Mouse (Mus musculus) heart, embryonic 14.5 days (tissue): ENCODE results near the gene Shisa5. TPM values are rescaled to one million over a fixed set of nuclear protein-coding genes. Genes with fewer than 3 reads are reported as not detected.

Experiments used
- ATAC-seq: fragments of 200-750 bp; cut with Nextera tagmentation; 2 replicates; pipeline ENCODE4 v1.8.0; 2017; ENCODE audit warnings: low read depth, moderate TSS enrichment; ENCODE audit not compliant: insufficient number of reproducible peaks, insufficient read depth, low FRiP score
- H3K27ac ChIP-seq, 2 experiments: fragments of 200-500 bp in 1 of 2; fragments of 300-500 bp in 1 of 2; sonication (generic) in 1 of 2; replicated peaks in 1 of 2; 2 replicates each; pipeline ENCODE4 v1.5.1; 2012 to 2014; ENCODE audit warnings: low read depth in 2 of 2, low read length in 2 of 2, control low read depth in 1 of 2, mild to moderate bottlenecking in 1 of 2, mixed read lengths in 1 of 2; ENCODE audit not compliant: control insufficient read depth in 1 of 2, insufficient read depth in 1 of 2
- H3K27me3 ChIP-seq: fragments of 300-500 bp; sonication (generic); 2 replicates; pipeline ENCODE4 v1.6.1; 2014; ENCODE audit warnings: mild to moderate bottlenecking, low read length, control low read depth; ENCODE audit not compliant: control insufficient read depth, insufficient read depth
- H3K36me3 ChIP-seq: fragments of 300-500 bp; sonication (generic); 2 replicates; pipeline ENCODE4 v1.6.1; 2014; ENCODE audit warnings: mild to moderate bottlenecking, control low read depth, low read length, mixed read lengths; ENCODE audit not compliant: control insufficient read depth, insufficient read depth
- H3K4me1 ChIP-seq, 2 experiments: fragments of 200-500 bp in 1 of 2; fragments of 300-500 bp in 1 of 2; sonication (generic) in 1 of 2; 2 replicates each; pipeline ENCODE4 v1.6.1; 2012 to 2014; ENCODE audit warnings: low read length in 2 of 2, control low read depth in 1 of 2, mixed read lengths in 1 of 2; ENCODE audit not compliant: control insufficient read depth in 2 of 2, insufficient read depth in 2 of 2
- H3K4me2 ChIP-seq: fragments of 300-500 bp; sonication (generic); 2 replicates; pipeline ENCODE4 v1.6.1; 2014; ENCODE audit warnings: mild to moderate bottlenecking, low read length
- H3K4me3 ChIP-seq, 2 experiments: fragments of 200-500 bp in 1 of 2; fragments of 300-500 bp in 1 of 2; sonication (generic) in 1 of 2; 2 replicates each; pipeline ENCODE4 v1.5.1; 2012 to 2014; ENCODE audit warnings: low read length in 2 of 2, mild to moderate bottlenecking in 2 of 2, control low read depth in 1 of 2, low read depth in 1 of 2, moderate library complexity in 1 of 2; ENCODE audit not compliant: control insufficient read depth in 1 of 2, insufficient read depth in 1 of 2
- H3K9ac ChIP-seq: fragments of 300-500 bp; sonication (generic); 2 replicates; pipeline ENCODE4 v1.6.1; 2014; ENCODE audit warnings: mild to moderate bottlenecking, low read length
- H3K9me3 ChIP-seq: fragments of 300-500 bp; sonication (generic); 2 replicates; pipeline ENCODE4 v1.6.1; 2016; ENCODE audit warnings: low read length, control low read depth; ENCODE audit not compliant: control insufficient read depth
- WGBS: fragments of 180-500 bp; shearing (Covaris S2); extraction: QIAGEN DNeasy Blood & Tissue Kit; methylation state at CpG from one replicate; pipeline ENCODE4 v1.1.7; 2014; 5-methylcytosine and 5-hydroxymethylcytosine counted together
- polyA plus RNA-seq: library from polyadenylated mRNA; unstranded; fragments of >200 nt; fragmentation: Nextera tagmentation; extraction: Ambion mirVana; gene quantifications from 2 replicates; pipeline ENCODE4 v1.2.1, GENCODE M21; 2014

Gene Shisa5
- polyA plus RNA-seq, result 51.9 and 54.3 TPM in 2 replicates

DNA sequence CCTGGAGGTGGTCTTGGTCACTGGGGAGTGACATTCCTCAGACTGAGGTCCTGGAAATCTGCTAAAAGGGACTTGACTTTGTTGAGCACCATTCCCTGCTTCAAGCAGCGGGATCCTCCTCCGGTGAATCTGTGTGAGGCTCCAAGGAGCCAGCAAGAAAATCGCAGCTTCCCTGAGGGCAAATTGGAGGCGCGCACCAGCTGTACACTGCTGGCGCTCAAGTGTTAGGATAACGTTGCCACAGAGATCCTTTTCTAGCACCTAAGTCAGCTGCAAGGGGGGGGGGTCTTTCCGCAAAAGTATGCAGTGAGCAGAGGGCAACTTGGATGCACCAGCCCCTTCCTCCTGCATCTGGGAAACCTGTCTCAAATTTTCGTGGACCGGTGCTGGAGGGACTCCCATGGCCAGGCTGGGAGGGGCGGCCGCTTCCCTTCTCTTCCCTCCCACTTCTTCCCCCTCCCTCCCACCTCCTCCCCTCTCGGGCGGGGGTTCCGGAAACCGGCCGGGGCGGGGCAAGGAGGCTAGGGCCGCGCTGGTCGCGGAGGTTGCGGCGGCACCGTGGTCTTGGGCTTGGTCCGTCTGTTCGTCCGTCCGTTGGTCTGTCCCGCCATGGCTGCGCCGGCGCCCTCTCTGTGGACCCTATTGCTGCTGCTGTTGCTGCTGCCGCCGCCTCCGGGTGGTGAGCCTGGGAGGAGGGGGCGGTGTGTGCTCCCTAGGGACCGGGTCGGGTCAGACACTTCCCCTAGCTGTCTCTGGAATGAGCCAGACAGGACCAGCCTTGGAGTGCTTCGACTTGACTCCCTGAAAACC, at the start of gene Shisa5:
Gene Shisa5, plus strand, starts transcription at position 480 of the 810 bp plus-strand sequence.
- H3K4me2 ChIP-seq, result peak within 1 kb of the TSS; percentile 86
- peak; percentile 86 for ATAC-seq
- no peaks in the 10 kb centered on the region for H3K27me3 ChIP-seq
- H3K27ac ChIP-seq, result peak within 1 kb of the TSS; percentile 25 to 82
- H3K9me3 ChIP-seq, result no peaks in the 10 kb centered on the region
- peak within 1 kb of the TSS; percentile 69 to 70 for H3K4me3 ChIP-seq
- under 1% methylated on average over 35 of the region's 40 CpGs for WGBS
- peaks cover 15 to 36% of the 10 kb centered on the region in 2 experiments for H3K4me1 ChIP-seq
- peak within 1 kb of the TSS; percentile 85 for H3K9ac ChIP-seq
- peaks cover 3% of the 10 kb centered on the region; the same call in 1 of the 2 replicates for H3K36me3 ChIP-seq

DNA sequence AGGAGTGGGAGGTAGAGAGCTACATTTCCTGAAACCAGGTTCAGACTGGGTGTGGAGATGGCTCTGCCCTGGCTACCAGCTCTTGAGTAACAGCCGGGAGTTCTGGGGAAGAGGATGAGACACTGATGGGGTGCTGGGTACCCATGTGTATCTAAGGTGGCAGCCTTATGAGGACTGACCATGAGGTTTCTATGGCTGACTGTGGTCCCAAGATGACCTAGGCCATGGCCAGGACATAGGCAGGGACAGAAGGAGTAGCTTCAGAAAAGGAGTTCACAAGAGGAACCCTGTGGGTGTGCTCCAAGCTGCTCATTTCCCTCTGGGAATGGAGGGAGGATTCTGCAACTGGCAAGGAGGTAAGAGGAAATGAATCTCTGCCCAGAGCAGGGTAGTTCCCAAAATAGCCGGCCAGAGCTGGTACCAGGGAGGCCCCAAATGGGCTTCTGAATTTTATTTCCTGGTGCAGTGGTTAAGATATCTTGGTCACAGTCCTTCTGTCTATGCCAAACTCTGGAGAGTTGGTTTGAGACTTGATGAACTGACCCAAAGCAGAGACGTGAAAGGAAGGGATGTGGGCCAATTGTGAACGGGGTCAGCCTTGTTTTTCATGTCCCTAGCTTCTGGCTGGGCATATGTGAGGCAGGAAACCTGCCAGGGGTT, 48.4 kb upstream of the Shisa5 start:
- peak overlapping the region; percentile 11; the same call in 1 of the 2 replicates for H3K4me2 ChIP-seq
- H3K4me3 ChIP-seq, result no peak overlapping the region
- H3K36me3 ChIP-seq, result no peaks in the 10 kb centered on the region
- H3K4me1 ChIP-seq, result peaks cover 33 to 43% of the 10 kb centered on the region in 2 experiments
- no peaks in the 10 kb centered on the region for H3K27me3 ChIP-seq
- no peak for ATAC-seq
- H3K9ac ChIP-seq, result no peak overlapping the region
- no peaks in the 10 kb centered on the region for H3K9me3 ChIP-seq
- peak overlapping the region; percentile 21 to 86; a peak in 3 of 4 replicates for H3K27ac ChIP-seq
- WGBS, result 63% methylated on average over 4 of the region's 4 CpGs

DNA sequence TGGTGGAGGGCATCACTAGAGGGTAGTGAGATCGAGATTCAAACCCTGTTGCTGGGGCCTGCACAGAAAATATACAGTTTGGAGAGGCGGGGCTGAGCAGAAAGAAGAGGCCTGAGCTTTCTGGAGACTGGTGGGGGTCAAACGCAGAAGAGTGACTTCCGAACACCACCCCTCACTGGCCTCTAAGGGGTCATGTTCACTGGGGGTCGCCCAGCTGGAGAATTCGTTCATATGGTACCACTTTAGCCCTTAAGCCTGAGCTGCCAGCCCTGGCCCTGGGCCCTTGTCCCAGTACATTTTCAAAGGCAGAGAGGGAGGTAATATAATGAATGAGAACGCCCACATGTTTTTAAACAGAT, 47.9 kb upstream of the Shisa5 start:
- Histone ChIP-seq H3K27ac (peak overlapping the region; percentile 16 to 86; a peak in 3 of 4 replicates), H3K4me2 (no peak overlapping the region), H3K27me3 (no peaks in the 10 kb centered on the region), H3K36me3 (no peaks in the 10 kb centered on the region), H3K4me1 (peaks cover 33 to 43% of the 10 kb centered on the region in 2 experiments), H3K9me3 (no peaks in the 10 kb centered on the region), H3K4me3 (no peak overlapping the region), H3K9ac (no peak overlapping the region)
- 87% methylated on average over 7 of the region's 7 CpGs for WGBS
- no peak for ATAC-seq

DNA sequence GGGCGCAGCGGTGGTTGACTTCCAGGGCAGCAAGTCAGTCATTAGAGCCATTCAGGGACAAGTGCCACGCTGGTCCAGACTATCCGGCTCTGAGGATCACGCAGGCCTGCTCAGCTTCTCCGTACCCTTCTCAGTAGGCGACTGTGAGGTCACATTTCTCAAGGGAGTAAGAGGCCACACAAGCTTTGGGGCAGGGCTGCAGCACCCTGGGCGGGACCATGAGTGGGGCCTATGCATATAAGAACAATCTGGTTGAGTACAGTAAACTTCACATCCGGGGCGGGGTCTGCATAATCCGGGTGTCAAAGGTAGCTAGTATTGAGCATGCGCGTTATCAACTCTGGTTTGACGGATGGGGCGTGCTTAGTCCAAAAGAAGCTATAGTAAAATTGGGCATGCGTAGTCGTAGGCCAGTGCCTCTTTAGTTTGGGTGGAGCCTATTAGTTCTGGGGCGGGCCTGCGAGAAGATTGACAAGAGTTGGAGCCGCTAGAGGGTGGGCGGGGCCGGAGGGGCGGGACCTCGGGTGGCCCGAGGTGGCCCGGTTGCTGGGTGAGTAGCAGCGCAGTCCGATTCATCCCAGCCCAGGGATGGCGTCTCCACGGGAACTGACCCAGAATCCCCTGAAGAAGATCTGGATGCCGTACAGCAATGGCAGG, 46.8 kb upstream of the Shisa5 start, which contains the start of gene Pfkfb4:
Gene Pfkfb4, plus strand, starts transcription at position 351 of the 657 bp plus-strand sequence.
- Histone ChIP-seq H3K36me3 (no peaks in the 10 kb centered on the region), H3K27ac (peak within 1 kb of the TSS; percentile 86 to 88), H3K4me1 (peaks cover 33 to 43% of the 10 kb centered on the region in 2 experiments), H3K4me3 (peak within 1 kb of the TSS; percentile 52 to 71), H3K27me3 (no peaks in the 10 kb centered on the region), H3K9me3 (no peaks in the 10 kb centered on the region), H3K9ac (peak within 1 kb of the TSS; percentile 72), H3K4me2 (peak within 1 kb of the TSS; percentile 88)
- ATAC-seq, result peak; percentile 92
- WGBS, result under 1% methylated on average over 31 of the region's 31 CpGs

DNA sequence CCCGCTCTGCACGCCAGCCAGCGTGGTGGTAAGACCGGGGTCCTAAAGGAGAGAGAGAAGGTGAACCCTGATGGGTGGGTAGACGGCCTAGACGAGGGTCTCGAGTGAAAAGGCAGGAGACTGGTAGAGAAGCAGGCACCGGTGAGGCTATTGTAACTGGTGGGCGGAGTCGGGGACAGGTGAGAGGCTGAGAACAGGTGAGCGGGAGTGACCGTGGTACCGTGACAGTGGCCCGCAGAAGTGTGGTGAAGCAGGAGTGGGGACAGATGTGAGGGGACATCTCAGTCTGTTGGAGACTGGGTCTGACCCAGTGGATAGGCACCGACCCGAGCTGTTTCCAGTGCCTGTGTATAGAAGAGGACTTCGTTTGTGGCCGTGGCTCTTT, 46.3 kb upstream of the Shisa5 start:
- ATAC-seq, result no peak
- Histone ChIP-seq H3K9me3 (no peaks in the 10 kb centered on the region), H3K4me1 (peaks cover 33 to 43% of the 10 kb centered on the region in 2 experiments), H3K36me3 (no peaks in the 10 kb centered on the region), H3K27ac (no peak overlapping the region), H3K4me3 (peak overlapping the region; percentile 52 to 71), H3K9ac (peak overlapping the region; percentile 70), H3K27me3 (no peaks in the 10 kb centered on the region), H3K4me2 (peak overlapping the region; percentile 88)
- 13% methylated on average over 18 of the region's 18 CpGs for WGBS

DNA sequence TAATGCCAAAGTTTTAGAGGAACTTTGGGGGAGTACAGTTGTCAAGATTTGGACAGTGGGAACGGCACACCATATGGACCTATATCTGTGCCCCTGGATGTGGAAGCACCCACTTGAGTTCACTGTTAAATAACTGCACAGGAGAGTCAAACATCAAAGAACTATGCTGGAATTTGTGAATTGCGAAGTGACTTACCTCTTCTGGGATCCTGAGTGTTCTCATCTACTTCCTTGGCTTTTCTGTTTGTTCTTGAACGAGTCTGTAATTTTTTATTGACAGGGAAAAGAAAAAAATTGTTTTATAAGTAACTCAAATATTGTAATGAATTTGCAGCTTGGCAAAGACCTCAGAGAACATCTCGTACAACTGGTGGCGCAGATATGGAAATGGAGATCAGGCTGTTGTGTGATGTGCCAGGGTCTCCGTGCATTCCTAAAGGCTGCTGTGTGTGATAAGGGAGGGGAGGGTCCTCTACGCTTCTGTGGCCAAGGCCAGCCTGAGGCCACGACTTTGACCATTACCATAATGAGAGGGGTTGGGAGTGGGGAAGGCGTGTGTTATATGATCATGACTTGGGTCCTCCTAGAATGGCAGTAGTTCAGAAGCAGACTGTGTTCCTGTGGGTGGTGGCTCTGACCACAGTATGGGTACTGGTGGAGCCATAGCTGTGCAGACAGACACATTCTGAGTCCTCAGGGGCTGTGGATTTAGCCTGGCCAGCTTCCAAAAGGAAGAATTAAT, 45.6 kb upstream of the Shisa5 start:
- Histone ChIP-seq H3K4me1 (peaks cover 31 to 42% of the 10 kb centered on the region in 2 experiments), H3K27me3 (no peaks in the 10 kb centered on the region), H3K4me3 (no peak overlapping the region; a peak in 1 of 4 replicates), H3K4me2 (peak overlapping the region; percentile 88; the same call in 1 of the 2 replicates), H3K27ac (no peak overlapping the region), H3K9ac (no peak overlapping the region), H3K9me3 (no peaks in the 10 kb centered on the region), H3K36me3 (no peaks in the 10 kb centered on the region)
- ATAC-seq, result no peak
- WGBS, result 59% methylated on average over 9 of the region's 9 CpGs

DNA sequence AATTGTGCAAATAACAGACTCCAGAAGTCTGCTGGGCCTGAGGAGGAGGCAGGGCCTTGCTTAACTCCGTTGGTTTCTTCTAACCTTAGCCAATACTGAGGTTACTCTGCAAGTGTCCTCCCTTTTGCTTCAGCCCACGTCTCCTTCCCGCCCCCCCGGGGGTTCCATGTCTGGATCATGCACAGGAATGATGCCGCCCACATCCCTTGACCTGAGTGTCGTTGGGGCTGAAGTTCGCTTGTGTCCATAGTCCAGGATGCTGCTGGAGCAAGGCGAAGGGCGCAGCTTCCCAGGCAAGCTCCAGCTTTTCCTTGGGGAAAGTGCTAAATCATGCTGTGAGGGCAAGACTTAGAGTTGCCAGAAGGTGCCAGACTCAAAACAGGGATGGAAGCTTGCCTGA, 42.0 kb upstream of the Shisa5 start:
- H3K27ac ChIP-seq, result no peak overlapping the region
- no peaks in the 10 kb centered on the region for H3K9me3 ChIP-seq
- no peak overlapping the region for H3K4me2 ChIP-seq
- H3K4me3 ChIP-seq, result no peak overlapping the region
- no peak for ATAC-seq
- no peaks in the 10 kb centered on the region for H3K27me3 ChIP-seq
- no peaks in the 10 kb centered on the region for H3K36me3 ChIP-seq
- 53% methylated on average over 9 of the region's 9 CpGs for WGBS
- H3K9ac ChIP-seq, result no peak overlapping the region
- H3K4me1 ChIP-seq, result peaks cover 4 to 9% of the 10 kb centered on the region in 2 experiments; a peak in 3 of 4 replicates
